Mouse (Mus musculus): ENCODE measurements at regions not wholly inside any gene's neighbourhood (a gene's known extent, or its start where the extent isn't known, plus 50 kb on each side); places are given as distances from the start of the nearest gene placed in this dataset.

DNA sequence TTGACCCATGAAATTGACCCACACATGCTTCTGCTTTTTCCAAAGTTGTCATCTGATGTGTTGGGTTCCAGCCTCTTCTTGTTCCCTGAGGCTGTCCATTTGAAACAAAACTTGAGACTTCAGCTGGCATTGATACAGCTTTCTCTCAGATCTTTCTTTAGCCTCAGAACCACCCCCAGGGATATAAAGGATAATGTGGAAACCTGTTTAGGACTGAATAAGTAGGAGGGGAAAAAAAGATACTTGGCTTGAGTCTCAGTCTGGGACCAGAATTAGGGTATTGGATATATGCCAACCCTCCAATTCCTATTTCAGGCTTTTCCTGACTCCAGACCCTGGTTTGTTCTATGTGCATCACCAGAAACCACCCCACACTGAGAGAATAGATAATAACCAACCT lies 579.7 kb upstream of the Camk1g start:
- DNase-seq (ENCODE audit: low spot score), result no peak

DNA sequence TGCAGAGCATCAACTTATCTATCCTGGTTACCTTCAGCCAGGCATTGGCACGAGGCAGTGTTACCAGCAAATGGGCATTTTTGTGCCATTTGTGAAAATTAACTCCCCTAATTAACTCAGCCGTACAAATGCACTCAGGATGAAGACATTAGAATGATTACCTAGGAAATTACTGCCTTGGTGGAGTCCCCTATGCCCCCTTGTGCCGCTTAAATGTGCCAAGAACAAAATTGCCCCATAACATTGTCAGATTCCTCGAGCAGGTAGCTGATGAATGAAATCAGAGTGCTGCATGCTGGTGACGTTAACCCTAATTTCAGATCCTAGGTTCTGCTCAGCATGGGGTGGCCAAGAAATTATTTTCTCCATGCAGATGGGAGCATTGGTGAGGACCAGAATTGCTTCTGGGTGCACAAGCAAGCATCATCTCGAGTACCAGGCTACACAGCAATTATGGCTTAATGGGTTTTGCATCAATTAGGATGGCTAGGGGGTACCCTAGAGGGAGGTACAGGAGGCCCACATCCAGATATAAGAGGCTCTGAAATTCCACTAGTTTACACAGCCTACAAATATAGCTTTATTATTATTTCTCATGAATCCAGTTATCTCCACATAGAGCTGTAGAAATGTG lies 577.0 kb upstream of the Camk1g start:
- DNase-seq (ENCODE audit: low spot score), result no peak

DNA sequence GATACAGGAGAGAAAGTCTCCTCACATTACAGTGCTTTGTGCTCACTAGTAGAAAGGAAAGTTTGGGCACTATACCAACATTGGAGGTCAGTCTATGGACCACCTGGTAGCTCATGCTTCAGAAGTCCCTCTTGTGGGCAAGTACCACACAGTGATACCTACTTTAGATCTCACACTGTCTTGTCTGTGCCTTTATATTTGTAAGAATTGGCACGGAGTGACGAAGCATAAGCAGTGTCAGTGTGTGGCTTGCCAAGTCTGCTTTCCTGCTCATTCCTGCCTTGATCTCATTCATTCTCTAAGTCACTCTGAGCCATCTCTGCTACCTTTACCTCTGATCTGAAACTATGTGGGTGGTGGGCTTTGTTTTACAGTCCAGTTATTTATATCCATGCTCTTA lies 565.9 kb upstream of the Camk1g start:
- no peak for DNase-seq (ENCODE audit: low spot score)

DNA sequence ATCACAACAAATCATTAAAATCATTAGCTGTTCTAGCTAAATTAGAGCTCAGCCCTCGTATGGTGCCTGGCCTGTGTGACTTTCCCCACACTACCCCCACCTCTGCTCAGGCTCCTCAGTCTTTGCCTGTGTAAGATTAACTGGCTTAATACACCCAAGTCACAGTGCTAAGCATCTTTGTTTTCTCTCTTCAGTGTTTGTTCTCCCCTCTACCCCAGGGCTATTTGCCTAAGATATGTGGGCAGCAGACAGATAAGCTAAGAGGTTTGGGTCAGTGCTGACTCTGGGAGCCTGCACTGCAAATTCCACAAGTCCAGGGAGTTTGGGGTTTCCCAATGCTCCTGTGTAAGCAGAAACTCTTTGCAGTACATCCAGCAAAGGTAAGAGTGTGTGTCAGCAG lies 564.2 kb upstream of the Camk1g start:
- no peak for DNase-seq (ENCODE audit: low spot score)

DNA sequence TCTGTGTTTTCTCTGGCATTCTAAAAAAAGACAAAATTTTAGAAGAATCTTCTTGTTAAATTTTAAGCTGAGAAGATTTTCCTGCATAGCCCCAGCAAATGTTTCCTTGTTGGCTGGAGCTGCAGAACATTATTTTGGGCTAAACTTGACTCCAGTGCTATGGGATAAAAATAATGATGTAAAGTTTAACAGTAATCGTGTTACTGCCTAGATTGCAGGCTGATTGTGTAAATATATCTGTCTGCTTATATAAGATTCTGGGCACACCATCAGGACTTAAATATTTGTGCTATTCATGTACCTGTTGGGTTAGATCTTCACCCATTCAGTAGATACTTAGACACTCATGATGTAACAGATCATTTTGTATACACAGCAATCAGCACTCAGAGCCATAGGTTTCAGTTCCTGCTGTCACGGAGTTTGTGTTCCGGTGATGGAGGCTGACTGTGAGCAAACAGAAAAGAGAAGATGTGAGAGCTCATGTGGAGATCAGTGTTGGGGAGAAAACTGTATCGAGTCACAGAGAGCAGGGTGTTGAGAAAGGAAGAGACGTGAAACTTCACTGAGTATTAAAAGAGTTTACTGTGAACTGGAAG lies 561.1 kb upstream of the Camk1g start:
- no peak for DNase-seq (ENCODE audit: low spot score)

DNA sequence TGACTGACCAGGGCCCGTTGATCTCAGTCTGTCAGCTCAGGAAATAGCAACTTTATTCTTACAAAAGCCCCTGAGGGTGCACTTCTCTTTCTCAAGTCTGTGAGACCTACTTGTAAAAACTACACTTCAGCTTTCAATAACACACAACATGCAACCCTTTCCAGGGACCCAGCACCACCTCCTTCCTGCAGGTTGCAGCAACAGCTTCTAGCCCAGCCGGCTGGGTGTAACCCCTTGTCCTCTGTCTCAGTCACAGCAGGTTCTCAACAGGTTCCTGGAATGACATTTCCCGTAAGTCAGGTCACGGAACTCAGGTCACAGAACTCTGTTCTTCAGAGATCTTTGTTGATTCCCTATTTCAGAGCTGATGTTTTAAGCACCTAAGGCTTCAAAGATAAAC lies 558.5 kb upstream of the Camk1g start:
- no peak for DNase-seq (ENCODE audit: low spot score)

DNA sequence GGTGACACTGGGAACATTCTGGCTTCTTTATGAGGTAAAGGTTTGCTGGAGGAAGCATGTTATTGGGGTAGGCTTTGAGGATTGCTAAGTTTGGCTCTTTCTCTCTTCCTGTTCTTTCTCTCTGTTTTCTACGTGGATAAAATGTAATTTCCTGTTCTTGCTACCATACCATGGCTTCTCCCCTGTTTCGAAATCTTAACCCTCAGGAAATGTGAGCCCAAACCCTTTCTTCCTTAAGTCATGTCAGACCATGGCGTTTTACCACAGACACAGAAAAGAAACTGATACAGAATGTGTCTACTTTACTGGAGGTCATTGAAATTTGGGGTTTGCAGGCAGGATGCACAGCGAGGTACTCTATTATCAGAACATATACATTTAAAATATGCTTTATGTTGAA lies 552.7 kb upstream of the Camk1g start:
- DNase-seq (ENCODE audit: low spot score), result no peak

DNA sequence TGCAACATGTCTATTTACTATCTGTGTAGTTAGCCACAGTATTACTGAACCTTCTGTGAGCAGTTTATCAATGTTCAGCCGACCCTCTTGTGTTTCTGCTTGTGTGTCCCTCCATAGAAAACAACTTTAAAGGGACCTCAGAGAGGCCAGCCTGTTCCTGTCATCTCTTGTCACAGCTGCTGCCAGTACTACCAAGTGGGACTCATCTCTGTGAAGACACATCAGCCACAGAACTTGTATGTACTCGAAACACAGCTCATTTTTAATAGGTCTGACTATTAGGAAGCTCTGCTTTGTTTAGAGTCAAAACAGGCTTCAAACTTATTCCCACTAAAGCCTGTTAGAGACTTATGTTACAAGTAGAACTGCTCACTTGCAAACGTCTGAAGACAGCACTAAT lies 549.1 kb upstream of the Camk1g start:
- DNase-seq (ENCODE audit: low spot score), result no peak

DNA sequence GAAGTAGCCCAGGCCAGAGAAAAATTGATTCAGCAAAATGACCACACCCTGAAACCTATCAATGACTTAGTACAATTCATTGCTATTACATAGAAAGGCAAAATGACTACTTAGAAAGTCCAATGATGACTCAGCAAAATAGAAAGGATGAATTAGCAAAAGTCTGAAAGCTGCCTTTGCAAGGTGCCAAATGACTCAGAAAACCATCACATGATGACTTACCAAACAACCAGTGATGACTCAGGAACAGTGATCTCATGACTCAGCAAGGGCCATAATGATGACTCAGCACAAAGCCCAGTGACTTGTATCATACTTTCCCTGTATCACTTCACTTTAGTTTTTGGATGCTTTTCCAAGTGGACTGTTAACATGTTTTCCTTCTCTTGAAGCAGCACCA lies 535.6 kb upstream of the Camk1g start:
- no peak for DNase-seq (ENCODE audit: low spot score)

DNA sequence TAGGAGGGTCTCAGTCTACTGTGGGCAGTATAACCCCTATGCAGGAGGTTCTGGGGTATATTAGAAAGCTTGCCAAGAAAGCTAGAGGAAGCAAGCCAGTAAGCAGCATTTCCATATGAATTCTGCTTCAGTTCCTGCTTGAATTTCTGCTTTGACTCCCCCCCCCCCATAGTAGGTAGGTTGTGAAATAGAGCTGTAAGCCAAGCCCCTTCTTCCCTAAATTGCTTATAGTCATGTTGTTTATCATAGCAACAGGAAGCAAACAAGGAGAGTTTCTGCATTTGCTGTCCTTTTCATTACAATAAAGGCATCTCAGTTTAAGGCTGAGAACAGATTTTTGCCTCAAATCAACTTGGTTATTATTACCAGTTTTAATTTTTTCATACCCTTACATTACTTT lies 524.0 kb upstream of the Camk1g start:
- DNase-seq (ENCODE audit: low spot score), result no peak

DNA sequence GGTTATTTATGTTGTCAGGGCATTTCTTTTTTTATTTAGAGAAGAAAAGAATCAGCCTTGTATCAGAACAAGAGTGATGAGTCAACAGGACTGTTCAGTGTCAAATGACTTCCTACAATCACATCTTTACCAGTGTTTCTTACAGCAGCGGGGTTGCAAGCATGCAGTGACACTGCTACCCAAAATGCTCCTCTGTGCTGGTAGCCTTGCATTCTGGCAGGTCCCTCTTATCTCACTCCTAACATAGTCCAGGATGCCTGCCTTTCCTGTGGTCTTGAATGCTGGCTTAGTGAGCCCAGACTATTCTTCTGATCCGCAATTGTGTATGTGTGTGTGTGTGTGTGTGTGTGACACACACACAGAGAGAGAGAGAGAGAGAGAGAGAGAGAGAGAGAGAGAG lies 506.4 kb upstream of the Camk1g start:
- DNase-seq (ENCODE audit: low spot score), result no peak

DNA sequence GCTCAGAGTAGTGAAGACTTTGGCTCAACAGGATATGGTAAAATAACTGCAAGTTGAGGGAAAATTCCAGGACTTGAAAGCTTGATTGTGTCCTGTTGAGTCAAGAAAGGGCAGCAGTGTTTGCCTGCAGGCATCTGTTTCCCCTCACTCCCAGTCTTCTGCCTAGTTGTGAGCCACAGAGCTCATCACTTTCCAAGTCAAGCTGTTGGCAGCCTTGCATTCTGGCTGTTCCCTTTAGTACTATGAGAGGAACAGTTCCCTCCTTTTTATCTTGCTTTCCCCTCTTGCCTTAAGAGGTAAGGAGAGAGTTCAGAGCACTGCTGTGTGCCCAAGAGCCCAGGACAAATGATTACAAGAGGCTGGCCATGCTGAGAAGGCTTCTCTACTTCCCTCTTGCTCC lies 506.0 kb upstream of the Camk1g start:
- DNase-seq (ENCODE audit: low spot score), result no peak

DNA sequence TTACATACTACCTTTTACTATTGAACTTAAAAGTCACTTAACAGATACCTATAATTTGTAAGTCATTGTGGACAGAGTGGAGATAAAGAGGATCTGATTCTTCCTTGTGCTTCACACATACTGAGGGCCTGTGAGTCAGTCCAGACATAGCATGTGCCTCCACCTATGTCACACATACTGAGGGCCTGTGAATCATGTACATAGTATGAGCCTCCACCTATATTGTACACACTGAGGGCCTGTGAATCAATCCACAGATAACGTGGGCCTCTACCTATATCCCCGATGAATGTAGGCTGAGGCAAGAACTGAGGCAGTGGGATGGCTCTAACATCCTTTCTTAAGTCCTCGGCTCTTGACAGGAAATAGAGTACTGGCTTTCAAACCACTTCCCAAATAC lies 505.2 kb upstream of the Camk1g start:
- no peak for DNase-seq (ENCODE audit: low spot score)

DNA sequence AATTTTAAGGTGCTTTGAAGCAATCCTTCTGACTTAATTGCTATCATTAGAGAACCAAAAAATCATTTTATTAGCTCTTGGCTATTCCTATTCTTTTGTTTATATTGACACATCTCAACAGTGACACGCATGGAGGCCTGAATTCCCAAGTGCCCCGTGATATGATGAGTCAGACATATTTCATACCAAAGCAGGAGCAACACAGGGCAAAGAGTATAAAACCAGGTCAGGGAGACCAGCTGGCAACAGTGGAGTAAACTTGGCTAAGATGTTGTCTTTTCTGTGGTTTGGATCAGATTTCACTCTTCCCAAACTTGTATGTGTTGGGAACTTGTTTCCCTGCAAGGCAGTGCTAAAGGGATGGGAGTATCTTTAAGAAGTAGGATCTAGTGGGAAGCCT lies 500.6 kb upstream of the Camk1g start:
- no peak for DNase-seq (ENCODE audit: low spot score)

DNA sequence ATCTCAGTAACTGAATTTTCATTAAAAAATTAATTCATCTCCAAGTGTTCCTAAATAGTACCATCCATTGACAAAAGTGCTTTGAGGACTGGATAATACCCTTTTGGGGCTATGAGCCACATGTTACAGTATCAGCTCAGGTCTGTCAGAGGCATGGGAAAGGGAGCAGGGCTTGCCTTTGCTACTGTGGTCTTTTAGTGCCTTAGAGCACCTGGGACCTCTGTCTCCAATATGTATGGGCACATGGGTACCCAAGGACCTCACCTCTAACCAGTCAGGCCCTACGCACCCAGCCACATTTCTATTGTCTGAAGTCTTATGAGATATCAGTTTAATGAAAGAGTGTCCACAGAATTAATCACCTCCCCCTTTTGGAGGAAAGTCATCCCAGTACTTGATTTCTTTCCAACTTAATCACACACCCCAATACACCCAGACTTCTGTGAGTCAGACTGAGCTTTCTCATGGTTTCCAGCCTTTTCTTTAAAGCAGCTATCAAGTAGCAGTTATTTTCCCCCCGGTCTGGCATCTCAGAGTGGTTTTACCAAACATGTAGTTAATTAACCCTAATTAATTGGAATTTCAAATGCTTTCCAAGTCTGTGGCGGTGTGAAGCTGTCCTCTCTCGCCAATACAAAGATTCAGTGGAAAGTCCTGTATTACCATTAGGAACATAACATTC lies 498.7 kb upstream of the Camk1g start:
- no peak for DNase-seq (ENCODE audit: low spot score)

DNA sequence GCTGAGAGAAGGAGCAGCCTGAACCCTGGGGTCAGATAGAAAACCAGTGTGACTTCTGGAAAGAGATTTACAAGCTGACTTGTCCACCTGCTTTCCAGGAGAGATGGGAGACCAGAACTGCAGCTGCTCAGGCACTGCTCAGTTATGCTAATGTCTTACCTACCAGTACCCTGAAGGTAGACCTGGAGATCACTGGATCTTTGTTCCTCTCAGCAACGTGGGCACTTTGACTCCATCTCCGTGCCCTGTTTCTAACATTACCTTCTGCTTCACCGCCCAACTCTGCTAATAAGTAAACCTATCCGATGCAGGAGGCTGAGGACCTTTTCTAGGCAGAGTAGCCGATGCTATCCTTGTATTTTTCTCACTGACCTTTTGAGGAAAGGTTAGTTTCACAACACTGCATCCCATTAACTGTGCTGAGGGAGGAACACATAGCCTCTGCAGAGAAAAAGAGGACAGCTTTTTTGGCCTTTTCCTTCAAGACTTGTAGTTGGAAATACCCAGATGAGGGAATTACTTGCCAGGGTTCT lies 490.7 kb upstream of the Camk1g start:
- DNase-seq (ENCODE audit: low spot score), result no peak

DNA sequence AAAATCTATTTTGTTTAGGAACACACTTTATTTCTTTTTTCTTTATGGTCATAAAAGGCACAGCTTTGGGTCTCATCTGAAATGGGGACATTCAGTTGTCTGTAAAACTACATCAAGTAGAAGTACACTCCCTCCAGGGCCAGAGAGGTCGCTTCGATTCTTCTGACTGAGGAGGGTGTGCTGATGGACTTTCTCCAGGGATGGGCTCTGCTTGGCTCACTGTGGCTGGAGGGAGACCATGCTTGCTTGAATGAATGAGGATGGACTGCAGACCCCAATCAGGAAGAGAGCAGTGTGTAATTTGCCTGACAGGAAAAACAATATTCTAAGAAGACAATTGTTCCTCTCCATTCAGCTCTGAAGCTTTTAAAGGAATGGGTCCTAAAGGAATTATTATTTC lies 490.3 kb upstream of the Camk1g start:
- DNase-seq (ENCODE audit: low spot score), result no peak

DNA sequence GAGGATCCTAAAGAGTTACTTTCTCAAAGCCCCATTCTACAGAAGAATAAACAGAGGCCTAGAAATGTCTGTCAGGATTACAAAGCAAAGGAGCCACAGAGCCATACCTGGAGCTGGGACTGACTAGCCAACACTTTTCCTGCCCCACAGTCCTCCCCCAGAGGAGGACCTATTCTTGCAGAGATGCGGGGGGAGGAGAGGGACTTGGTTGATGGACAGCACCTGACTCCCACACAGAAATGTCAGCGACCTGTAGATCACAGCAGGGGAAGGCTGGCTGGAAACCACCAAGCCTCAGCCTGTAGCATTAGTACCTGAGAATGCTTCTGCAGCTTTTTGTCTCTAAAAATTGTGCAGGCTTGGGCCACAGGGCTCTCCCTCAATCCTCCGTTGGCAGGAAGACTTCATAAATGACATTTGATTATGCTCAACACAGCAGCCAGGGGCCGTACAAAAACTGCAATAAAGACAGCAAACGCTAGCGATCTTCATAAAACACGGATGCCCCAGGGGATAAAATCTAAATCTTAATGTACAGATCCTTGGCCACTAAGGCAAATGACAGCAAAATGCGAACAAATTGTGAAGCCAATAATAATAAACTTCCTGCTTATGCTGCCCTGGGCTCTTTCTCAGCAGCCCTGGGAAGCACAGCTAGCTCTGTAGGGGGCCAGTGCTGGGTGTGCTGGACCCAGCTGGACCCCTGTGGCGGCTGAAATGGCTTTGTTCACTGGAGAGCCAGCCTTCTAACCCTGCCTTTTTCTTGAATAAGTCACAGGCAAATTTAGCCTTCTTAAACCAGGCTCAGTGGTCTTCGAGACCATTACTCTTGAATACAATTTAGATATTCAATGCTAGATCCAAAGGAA lies 489.4 kb upstream of the Camk1g start:
- DNase-seq (ENCODE audit: low spot score), result no peak

DNA sequence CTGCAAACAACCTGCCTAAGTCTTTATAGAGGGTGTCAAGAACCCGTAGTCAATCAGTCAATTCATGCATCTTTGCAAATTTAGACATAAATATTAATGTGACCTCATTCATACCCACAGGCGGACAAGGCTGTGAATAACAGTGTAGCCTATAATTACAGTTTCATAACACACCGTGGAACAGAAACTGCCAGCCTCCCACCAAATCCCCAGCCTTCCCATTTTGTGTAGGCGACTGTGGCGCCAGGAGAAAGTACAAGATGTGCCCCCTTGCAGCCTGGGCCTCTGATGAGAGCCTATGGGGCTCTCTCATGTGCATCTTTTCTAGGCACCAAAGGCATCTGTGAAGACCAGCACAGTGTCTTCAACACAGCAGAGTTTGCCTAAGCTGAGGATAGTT lies 477.8 kb upstream of the Camk1g start:
- DNase-seq (ENCODE audit: low spot score), result no peak

DNA sequence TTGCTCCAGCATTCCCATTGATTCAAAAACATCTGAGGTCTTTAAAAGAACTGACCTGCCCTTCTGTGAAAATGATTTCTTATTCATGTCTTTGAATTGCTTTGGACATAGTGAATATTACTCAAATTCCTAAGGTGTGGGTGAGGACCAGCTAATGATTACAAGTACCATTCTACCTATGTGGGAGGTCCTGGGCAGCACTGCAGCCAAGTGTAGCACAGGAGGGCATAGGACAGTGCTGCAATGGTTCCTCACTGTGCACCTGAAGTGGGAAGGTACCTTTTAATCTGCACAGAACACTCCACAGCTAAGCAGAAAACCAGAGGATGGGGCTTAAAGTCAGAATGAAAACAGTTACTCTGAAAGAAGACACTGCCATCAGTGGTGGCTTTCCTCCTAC lies 474.8 kb upstream of the Camk1g start:
- no peak for DNase-seq (ENCODE audit: low spot score)

DNA sequence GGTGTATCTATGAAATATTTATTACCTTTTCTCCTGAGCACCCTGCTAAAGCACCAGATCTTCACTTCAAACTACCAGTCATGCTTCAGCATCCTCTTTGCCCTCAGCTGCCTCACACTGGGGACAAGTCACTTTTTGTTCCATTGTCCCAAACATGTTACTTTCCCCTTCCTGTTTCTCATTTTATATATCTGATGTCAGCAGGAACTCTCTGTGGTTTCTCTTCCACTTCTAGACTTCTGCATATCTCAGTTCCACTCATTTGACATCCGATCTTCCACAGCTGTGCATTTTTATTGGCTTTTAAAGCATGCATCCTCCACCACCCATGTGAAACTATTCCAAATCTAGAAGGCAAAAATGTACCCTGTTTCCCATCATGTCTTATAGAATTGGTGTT lies 474.4 kb upstream of the Camk1g start:
- DNase-seq (ENCODE audit: low spot score), result no peak

DNA sequence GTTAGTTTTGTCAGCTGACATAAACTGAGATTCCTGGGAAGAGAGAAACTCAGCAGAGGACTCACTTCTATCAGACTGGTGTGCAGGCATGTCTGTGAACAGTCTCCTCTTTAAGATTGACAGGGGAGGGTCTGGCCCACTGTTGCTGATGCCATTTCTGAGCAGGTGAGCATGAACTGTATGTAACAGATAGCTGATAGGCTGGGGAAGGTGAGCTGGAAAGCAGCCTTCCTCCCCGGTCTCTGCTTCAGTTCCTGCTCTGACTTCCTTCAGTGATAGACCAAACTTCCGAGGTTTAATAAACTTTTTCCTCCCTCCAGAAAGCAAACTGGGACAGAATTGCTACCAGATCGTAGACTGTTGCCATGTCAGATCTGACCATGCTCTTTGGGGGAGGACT lies 430.9 kb upstream of the Camk1g start:
- no peak for DNase-seq (ENCODE audit: low spot score)

DNA sequence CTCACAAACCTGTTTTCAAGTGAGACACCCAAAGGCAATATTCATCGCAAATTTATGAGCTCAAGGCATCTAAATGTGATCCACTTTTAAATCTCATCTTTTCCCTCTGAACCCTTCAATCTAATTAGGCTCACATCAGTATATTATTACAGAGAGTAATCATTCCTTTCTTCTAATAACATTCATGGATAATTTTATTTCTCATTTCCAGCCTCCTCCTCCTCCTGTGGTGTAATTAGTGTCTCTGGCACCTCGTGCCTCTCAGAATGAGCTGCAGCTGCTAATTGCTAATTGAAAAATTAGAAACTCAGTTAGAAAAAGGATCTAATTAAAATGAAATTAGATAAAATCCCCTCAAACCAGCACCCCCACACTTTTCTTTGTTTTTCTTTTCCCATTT lies 420.5 kb upstream of the Camk1g start:
- DNase-seq (ENCODE audit: low spot score), result no peak
